Mouse (Mus musculus) brain, embryonic 14.5 days (tissue): ENCODE measurements at regions not wholly inside any gene's neighbourhood (a gene's known extent, or its start where the extent isn't known, plus 50 kb on each side); places are given as distances from the start of the nearest gene placed in this dataset.

Source experiments
- CTCF ChIP-seq: fragments of 200-500 bp; IDR thresholded peaks from 2 replicates; pipeline ENCODE4 v1.5.1; 2012; ENCODE audit warnings: inconsistent platforms, mild to moderate bottlenecking, moderate library complexity, borderline replicate concordance; ENCODE audit not compliant: insufficient read depth, insufficient read length; ENCODE audit errors: extremely low read depth
- POLR2A ChIP-seq: fragments of 200-500 bp; IDR thresholded peaks from 2 replicates; pipeline ENCODE4 v1.6.1; 2012; ENCODE audit warnings: mild to moderate bottlenecking, inconsistent platforms, borderline replicate concordance; ENCODE audit not compliant: poor library complexity, insufficient read depth, insufficient read length, severe bottlenecking; ENCODE audit errors: extremely low read depth

DNA sequence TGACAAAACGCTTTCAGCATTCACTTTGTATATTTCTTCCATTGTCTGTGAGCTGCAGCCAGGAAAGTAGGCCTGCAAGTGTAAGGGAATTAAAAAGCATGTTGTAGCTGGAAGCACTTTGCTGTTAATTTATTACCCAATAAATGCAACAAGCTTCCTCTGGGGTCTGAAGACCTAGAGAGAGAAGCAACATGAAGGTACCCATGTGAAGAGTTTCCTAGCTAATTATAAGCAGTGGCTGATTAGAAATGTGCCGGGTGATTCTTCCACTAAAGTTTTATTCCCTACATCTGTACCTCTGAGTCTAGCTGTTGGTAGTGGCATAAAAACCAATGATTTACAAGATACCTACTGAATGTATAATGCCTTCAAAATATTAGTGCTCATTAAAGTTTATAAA, 1428.2 kb downstream of the Efna5 start:
- no peak for TF ChIP-seq CTCF
- TF ChIP-seq POLR2A: no peak
